Mouse (Mus musculus): ENCODE measurements around the gene Il21. TPM values are rescaled to one million over a fixed set of nuclear protein-coding genes. Genes with fewer than 3 reads are reported as not detected.

Gene Il21
- total RNA-seq, 2 experiments from 2014 or later = not detected

- no peak for DNase-seq (ENCODE audit: low spot score in 2 of 2)
Measured at GRCm38 (mm10) chr3:37198302-37198701, 34.1 kb downstream of the Il21 start.

GRCm38 (mm10) chr3:37191953-37192352 is 40.5 kb downstream of the Il21 start:
- no peak for DNase-seq (ENCODE audit: low spot score in 2 of 2)

DNA sequence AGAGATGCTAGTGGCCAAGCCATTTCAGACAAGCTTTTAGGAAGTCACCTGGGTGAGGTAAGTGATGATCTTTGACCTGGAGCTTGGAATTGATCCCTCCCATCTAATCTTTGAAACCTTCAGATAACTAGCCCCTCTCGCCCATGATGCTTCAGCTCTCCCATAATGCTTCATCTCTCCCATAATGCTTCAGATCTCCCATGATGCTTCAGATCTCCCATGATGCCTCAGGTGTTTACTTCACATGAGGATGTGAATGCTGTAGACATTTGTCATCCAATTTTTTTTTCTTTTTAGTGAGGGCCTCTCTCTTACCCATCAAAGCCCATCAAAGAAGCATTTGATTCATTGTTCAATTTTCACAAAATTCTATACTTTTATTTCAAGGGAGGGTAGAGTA is 46.9 kb downstream of the Il21 start:
- no peak for DNase-seq (ENCODE audit: low spot score in 2 of 2)

- no peak for DNase-seq (ENCODE audit: low spot score in 2 of 2)
Measured at GRCm38 (mm10) chr3:37182415-37183269, 49.8 kb downstream of the Il21 start.

- no peak for DNase-seq (ENCODE audit: low spot score in 2 of 2)
Measured at GRCm38 (mm10) chr3:37181041-37181440, 51.4 kb downstream of the Il21 start.

DNA sequence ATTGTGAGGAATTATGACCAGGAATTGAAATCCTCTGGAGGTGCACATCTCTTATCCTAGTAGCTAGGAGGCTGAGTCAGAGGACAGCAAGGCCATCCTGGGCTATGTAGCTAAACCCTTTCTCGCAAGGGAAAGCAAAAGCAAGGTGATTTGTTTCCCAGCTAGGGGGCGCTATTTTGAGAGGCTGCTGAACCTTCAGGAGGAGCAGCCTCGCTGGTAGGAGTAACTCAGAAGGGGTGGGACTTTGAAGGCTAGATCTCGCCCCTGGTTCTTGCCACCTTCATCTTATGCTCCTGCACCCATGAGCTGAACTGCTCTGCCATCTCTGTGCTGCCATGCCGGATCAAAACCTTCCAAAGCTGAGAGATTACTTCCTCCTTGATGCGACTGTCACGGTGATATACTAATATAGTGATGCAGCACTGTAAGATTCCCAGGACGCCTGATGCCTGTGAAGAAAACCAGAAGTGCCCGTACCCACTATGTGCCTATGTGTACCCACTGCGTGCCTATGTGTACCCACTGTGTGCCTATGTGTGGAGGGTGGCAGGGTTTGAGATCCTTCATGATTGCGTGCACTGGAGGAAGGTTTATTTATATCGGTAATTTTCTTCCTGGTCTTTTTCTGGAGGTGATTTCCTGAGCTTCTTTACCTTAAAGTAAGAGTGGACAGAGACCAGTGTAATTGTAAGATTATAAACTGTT is 52.2 kb downstream of the Il21 start:
- DNase-seq (ENCODE audit: low spot score in 2 of 2) = no peak

GRCm38 (mm10) chr3:37179472-37179871 is 53.0 kb downstream of the Il21 start:
- no peak for DNase-seq (ENCODE audit: low spot score in 2 of 2)

GRCm38 (mm10) chr3:37174711-37175572 is 57.5 kb downstream of the Il21 start:
- no peak for DNase-seq (ENCODE audit: low spot score in 2 of 2)

DNA sequence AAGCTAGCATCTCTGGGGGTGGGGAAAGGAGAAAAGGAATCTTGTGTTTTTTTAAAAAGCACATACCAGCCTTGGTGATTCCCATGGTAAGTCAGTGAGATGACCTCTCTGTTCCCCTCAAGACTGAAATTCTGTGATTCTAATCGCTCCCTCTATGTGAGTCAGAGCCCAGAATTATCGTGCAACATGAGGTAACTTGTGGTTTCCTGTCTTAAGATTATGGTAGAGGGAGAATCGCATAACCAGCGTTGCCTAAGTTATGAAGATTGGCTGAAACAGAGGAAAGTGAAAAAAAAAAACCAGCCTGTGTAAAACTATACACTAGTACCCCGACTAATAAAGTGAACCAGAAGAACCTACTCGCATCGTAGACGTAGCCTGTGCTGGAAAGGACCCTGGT is 59.2 kb downstream of the Il21 start:
- no peak for DNase-seq (ENCODE audit: low spot score in 2 of 2)

Small RNAs within 50 kb of the gene (microRNA-seq; reads per million reads assigned to microRNA genes)
- not detected for gene Gm24169

Other genes with a start within 250 kb of the Il21 start
- under 1 TPM in 1 of 2 experiments, not detected in 1; 0.08 TPM for gene Adad1, start 169.1 kb downstream of the Il21 start, total RNA-seq (2021)
- not detected for gene Il2, start 106.7 kb downstream of the Il21 start, total RNA-seq (2021)
- 1 to 10 TPM; 6.0 TPM for gene Bbs12, start 79.9 kb upstream of the Il21 start, total RNA-seq (2021)
- 1 to 10 TPM; 4.4 to 5.3 TPM for gene Cetn4, start 80.1 kb upstream of the Il21 start, total RNA-seq (2021)
- 1 to 10 TPM; 5.0 to 7.1 TPM for gene Fgf2, start 115.7 kb upstream of the Il21 start, total RNA-seq (2021)
- 10 to 100 TPM; 32.0 to 42.8 TPM for gene Spata5, start 187.3 kb upstream of the Il21 start, total RNA-seq (2021)
- gene Nudt6, start 187.6 kb upstream of the Il21 start, total RNA-seq (2021) = 10 to 100 TPM; 17.5 to 18.3 TPM